ENCODE assay signal across 8 mouse cellular contexts in the genomic region with DNA sequence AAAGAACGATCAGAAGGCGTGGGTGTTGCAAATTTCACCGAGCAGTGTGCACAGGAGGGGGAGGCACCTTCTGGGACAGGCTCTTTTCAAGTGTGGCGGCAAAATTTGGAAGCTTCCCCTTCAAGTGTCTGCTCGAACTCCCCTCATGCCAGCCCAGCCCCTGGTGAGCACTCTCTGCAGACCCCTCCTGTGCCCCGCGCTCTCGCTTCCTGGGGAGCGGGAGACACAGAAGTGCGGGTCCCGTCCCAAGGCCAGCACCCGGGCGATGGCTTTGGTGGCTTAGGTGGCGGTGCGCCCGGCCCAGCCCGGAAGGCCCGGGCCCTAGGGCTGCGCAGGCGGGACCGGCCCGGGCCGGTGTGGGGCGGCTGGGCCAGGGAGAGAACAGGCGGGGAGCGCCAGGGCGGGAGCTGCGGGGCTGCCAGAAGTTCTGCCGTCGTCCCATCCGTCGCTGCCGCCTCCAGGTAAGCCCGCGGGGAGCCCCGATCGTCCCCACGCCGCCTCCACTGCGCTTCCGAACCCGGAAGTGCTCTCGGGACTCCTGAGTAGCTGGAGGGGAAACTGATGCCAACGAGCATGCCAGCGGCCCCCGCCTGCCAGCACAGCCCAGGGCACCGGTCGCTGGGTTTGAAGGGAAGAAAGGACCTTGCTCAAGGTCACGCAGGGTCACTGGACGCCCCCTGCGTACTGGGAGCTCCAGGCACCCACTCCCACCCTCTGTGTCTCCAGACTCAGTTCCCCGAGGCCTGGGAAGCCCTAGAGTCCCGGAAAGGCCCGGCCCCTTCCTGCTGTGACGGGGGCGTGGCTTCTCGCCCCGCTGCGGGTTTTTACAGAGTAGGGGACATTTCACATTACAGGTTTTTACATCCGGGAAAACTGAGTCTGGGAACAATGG. TPM values are rescaled to one million over a fixed set of nuclear protein-coding genes. Genes with fewer than 3 reads are reported as not detected.
DNase-seq lines count a peak whose midpoint lies in the region; ATAC-seq and TF ChIP-seq lines count a peak whose summit lies in the region.

A gene (plus strand): TSS at position 62 of the 892 bp plus-strand sequence.

- H3K4me2 ChIP-seq in embryonic facial prominence, embryonic 12.5 days (replicated peaks): peak within 1 kb of the TSS; percentile 97
- peak within 1 kb of the TSS; percentile 97 for H3K4me2 ChIP-seq in limb, embryonic 14.5 days (replicated peaks; ENCODE audit: low read depth, low read length, severe bottlenecking)
- peak within 1 kb of the TSS; percentile 81 for H3K4me2 ChIP-seq in midbrain, embryonic 14.5 days (ENCODE audit: low read length)

- no peaks in the 10 kb centered on the region for H3K79me2 ChIP-seq in heart, adult 2 months (replicated peaks; ENCODE audit: control insufficient read depth, insufficient read depth, low read length)

- H3K36me3 ChIP-seq in embryonic facial prominence, embryonic 12.5 days: no peaks in the 10 kb centered on the region
- H3K36me3 ChIP-seq in heart, adult 2 months (ENCODE audit: control insufficient read depth, insufficient read depth, low read length): no peaks in the 10 kb centered on the region
- no peaks in the 10 kb centered on the region for H3K36me3 ChIP-seq in limb, embryonic 14.5 days (ENCODE audit: control insufficient read depth, insufficient read depth, low read length)
- H3K36me3 ChIP-seq in midbrain, embryonic 14.5 days (ENCODE audit: control insufficient read depth, insufficient read depth, low read length): no peaks in the 10 kb centered on the region

- ATAC-seq in embryonic facial prominence, embryonic 12.5 days (ENCODE audit: insufficient number of reproducible peaks, insufficient read depth, low FRiP score, low TSS enrichment): peak; percentile 67; the same call in 1 of the 2 replicates
- ATAC-seq in limb, embryonic 14.5 days (ENCODE audit: low FRiP score, low read depth): peak; percentile 69; the same call in 1 of the 2 replicates
- no peak; the same call in 1 of the 2 replicates for ATAC-seq in midbrain, embryonic 14.5 days (ENCODE audit: low FRiP score, low TSS enrichment)

- intact Hi-C loops in heart, adult 2 months (cut with DNase I): loop anchor here (5.0 kb wide), 1 partner anchor 51 kb away; no protein-coding TSS in a partner anchor

- TF ChIP-seq EP300 in heart, adult 2 months (IDR thresholded peaks at IDR 0.05; ENCODE audit: insufficient read depth, low read depth, low read length): no peak

- no peak for TF ChIP-seq CTCF in heart, adult 2 months (IDR thresholded peaks at IDR 0.05)

- peak within 1 kb of the TSS; percentile 57 for H3K27ac ChIP-seq in embryonic facial prominence, embryonic 12.5 days
- peak within 1 kb of the TSS; percentile 88 for H3K27ac ChIP-seq in heart, adult 2 months
- H3K27ac ChIP-seq in limb, embryonic 14.5 days (replicated peaks; ENCODE audit: low read depth, low read length): peak within 1 kb of the TSS; percentile 63
- H3K27ac ChIP-seq in midbrain, embryonic 14.5 days (replicated peaks; ENCODE audit: low read depth, low read length): no peak within 1 kb of the TSS

- DNase-seq in 3T3-L1 (ENCODE audit: low read depth, low spot score): peak; percentile 88
- peak; percentile 71 to 73 for DNase-seq in adrenal gland, adult 18-20 months (ENCODE audit: low spot score in 2 of 2)
- peak; percentile 86 to 88 for DNase-seq in heart, adult 2 months
- peak; percentile 88 for DNase-seq in kidney, adult 18-20 months
- DNase-seq in limb, embryonic 14.5 days (ENCODE audit: low spot score): peak; percentile 60
- peak; percentile 68 for DNase-seq in midbrain, embryonic 14.5 days
- DNase-seq in spleen, postnatal 10 days (ENCODE audit: low spot score in 2 of 2): peak; percentile 67 to 75

- peak within 1 kb of the TSS; percentile 56 for H3K4me3 ChIP-seq in embryonic facial prominence, embryonic 12.5 days
- H3K4me3 ChIP-seq in heart, adult 2 months: peak within 1 kb of the TSS; percentile 74
- H3K4me3 ChIP-seq in limb, embryonic 14.5 days (replicated peaks; ENCODE audit: low read length): peak within 1 kb of the TSS; percentile 57
- peak within 1 kb of the TSS; percentile 40 for H3K4me3 ChIP-seq in midbrain, embryonic 14.5 days (replicated peaks; ENCODE audit: low read depth, low read length)

- peaks cover 6% of the 10 kb centered on the region for H3K4me1 ChIP-seq in embryonic facial prominence, embryonic 12.5 days
- H3K4me1 ChIP-seq in heart, adult 2 months (ENCODE audit: control insufficient read depth, insufficient read depth, low read length): no peaks in the 10 kb centered on the region; the same call in 1 of the 2 replicates
- peaks cover 5% of the 10 kb centered on the region for H3K4me1 ChIP-seq in limb, embryonic 14.5 days (ENCODE audit: control insufficient read depth, insufficient read depth, low read length)
- H3K4me1 ChIP-seq in midbrain, embryonic 14.5 days (ENCODE audit: control insufficient read depth, insufficient read depth, low read length): peaks cover 9% of the 10 kb centered on the region; the same call in 1 of the 2 replicates

- peak within 1 kb of the TSS; percentile 83 for H3K9ac ChIP-seq in embryonic facial prominence, embryonic 12.5 days
- peak within 1 kb of the TSS; percentile 89 for H3K9ac ChIP-seq in heart, adult 2 months (ENCODE audit: low read depth, low read length)
- peak within 1 kb of the TSS; percentile 86 for H3K9ac ChIP-seq in limb, embryonic 14.5 days (ENCODE audit: low read depth, low read length, severe bottlenecking)
- H3K9ac ChIP-seq in midbrain, embryonic 14.5 days (replicated peaks; ENCODE audit: low read length): peak within 1 kb of the TSS; percentile 59

- 1% methylated on average over 60 of the region's 60 CpGs for WGBS in embryonic facial prominence, embryonic 12.5 days
- under 1% methylated on average over 60 of the region's 60 CpGs for WGBS in heart, adult 2 months
- WGBS in limb, embryonic 14.5 days: 1% methylated on average over 41 of the region's 60 CpGs
- WGBS in midbrain, embryonic 14.5 days: 1% methylated on average over 59 of the region's 60 CpGs

- H3K9me3 ChIP-seq in embryonic facial prominence, embryonic 12.5 days: no peaks in the 10 kb centered on the region
- no peaks in the 10 kb centered on the region for H3K9me3 ChIP-seq in limb, embryonic 14.5 days (ENCODE audit: control insufficient read depth, low read length)
- H3K9me3 ChIP-seq in midbrain, embryonic 14.5 days (ENCODE audit: control insufficient read depth, low read length): no peaks in the 10 kb centered on the region

- no peaks in the 10 kb centered on the region for H3K27me3 ChIP-seq in embryonic facial prominence, embryonic 12.5 days
- H3K27me3 ChIP-seq in heart, adult 2 months (ENCODE audit: control insufficient read depth, insufficient read depth, low read length): no peaks in the 10 kb centered on the region
- H3K27me3 ChIP-seq in limb, embryonic 14.5 days (ENCODE audit: control insufficient read depth, insufficient read depth, low read length): no peaks in the 10 kb centered on the region
- H3K27me3 ChIP-seq in midbrain, embryonic 14.5 days (ENCODE audit: control insufficient read depth, insufficient read depth, low read length): no peaks in the 10 kb centered on the region

- peak; percentile 90 for TF ChIP-seq POLR2A in heart, adult 2 months (IDR thresholded peaks at IDR 0.05; ENCODE audit: insufficient read depth, low read depth, low read length)
- TF ChIP-seq POLR2A in limb, embryonic 14.5 days (IDR thresholded peaks at IDR 0.05; ENCODE audit: borderline replicate concordance, extremely low read depth, insufficient read depth, insufficient read length): no peak

RNA-seq across cellular contexts. Expression of the gene that starts here (rescaled TPM):
- 10 to 100 TPM; 15.1 to 19.0 TPM for total RNA-seq in adrenal gland, adult 18-20 months (2021)
- polyA plus RNA-seq in embryonic facial prominence, embryonic 12.5 days (2016; fragmentation: Nextera tagmentation; extraction: Ambion mirVana): 2.9 and 3.7 TPM in 2 replicates
- total RNA-seq in heart, adult 2 months (2021): 10 to 100 TPM in 1 of 2 experiments, 1 to 10 TPM in 1; 9.2 to 11.7 TPM
- 8.4 and 12.2 TPM in 2 replicates for polyA plus RNA-seq in heart, adult 2 months (2012; rRNA removed)
- polyA plus RNA-seq in limb, embryonic 14.5 days (2012; rRNA removed): 4.2 and 4.8 TPM in 2 replicates
- 4.7 and 4.8 TPM in 2 replicates for polyA plus RNA-seq in limb, embryonic 14.5 days (2014; fragmentation: Nextera tagmentation; extraction: Ambion mirVana)
- 0.38 and 0.61 TPM in 2 replicates for polyA plus RNA-seq in midbrain, embryonic 14.5 days (2014; fragmentation: Nextera tagmentation; extraction: Ambion mirVana)

Comparison
In these comparisons a context has a peak if more than half of its experiments do, and no peak if none do; other contexts are left out.
1. Peak in DNase-seq, H3K4me3 ChIP-seq, H3K9ac ChIP-seq and H3K4me2 ChIP-seq in midbrain, embryonic 14.5 days; RNA of the gene not detected or under 1 TPM.